Mouse (Mus musculus): Measurements from ENCODE around the gene Rbm44. TPM values are rescaled to one million over a fixed set of nuclear protein-coding genes. Genes with fewer than 3 reads are reported as not detected.
A peak's percentile ranks its signal among the peaks of the same experiment; 100 is the strongest.

Rbm44 gene
- 0.04 and 4.4 TPM in 2 replicates for total RNA-seq (2014; rRNA removed; ENCODE audit: low replicate concordance)
- 0.71 and 0.97 TPM in 2 replicates for polyA plus RNA-seq (2015; fragmentation: Nextera tagmentation; extraction: Ambion mirVana)

DNA sequence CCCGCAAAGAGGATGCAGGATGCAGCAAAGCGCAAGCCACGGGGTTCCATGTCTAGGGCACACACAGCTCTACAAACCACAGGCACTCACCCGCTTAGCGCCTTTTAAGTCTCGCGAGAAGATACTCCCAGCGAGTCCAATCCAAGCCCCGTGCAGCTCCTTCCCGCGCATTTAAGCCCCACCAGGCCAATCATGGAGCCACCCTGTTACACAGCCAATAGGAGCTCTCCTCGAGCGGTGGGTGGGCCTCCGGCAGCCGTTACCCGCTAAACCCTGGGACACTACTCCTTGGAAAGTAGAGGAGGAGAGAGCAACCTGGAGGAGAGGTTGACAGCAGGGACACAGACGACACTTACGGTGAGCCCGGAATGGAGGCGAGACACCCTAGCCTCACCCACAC lies at the start of gene Rbm44:
Gene Rbm44 (plus strand): TSS at position 277 of the 400 bp plus-strand sequence.
- H3K4me3 ChIP-seq (ENCODE audit: low read depth, low read length) = no peak within 1 kb of the TSS
- WGBS = 57% methylated on average over 20 of the region's 20 CpGs
- peak; percentile 79 for ATAC-seq (ENCODE audit: insufficient read depth, low read depth)
- DNase-seq (ENCODE audit: low spot score) = no peak
- peak within 1 kb of the TSS; percentile 28 for H3K4me2 ChIP-seq (ENCODE audit: low read depth, low read length)
- no peaks in the 10 kb centered on the region for H3K4me1 ChIP-seq (ENCODE audit: control insufficient read depth, insufficient read depth)
- no peak within 1 kb of the TSS for H3K27ac ChIP-seq (ENCODE audit: low read depth)
- no peaks in the 10 kb centered on the region for H3K36me3 ChIP-seq (replicated peaks; ENCODE audit: control insufficient read depth, insufficient read depth, low read length)
- H3K27me3 ChIP-seq (ENCODE audit: control insufficient read depth, insufficient read depth, low read length) = no peaks in the 10 kb centered on the region
- H3K9ac ChIP-seq (replicated peaks; ENCODE audit: low read depth, low read length) = no peak within 1 kb of the TSS
- TF ChIP-seq CTCF (IDR thresholded peaks at IDR 0.05; ENCODE audit: low read depth) (no peak), EP300 (IDR thresholded peaks at IDR 0.05; ENCODE audit: low read depth) (no peak)
- H3K9me3 ChIP-seq (replicated peaks; ENCODE audit: control insufficient read depth, low read length) = no peaks in the 10 kb centered on the region

DNA sequence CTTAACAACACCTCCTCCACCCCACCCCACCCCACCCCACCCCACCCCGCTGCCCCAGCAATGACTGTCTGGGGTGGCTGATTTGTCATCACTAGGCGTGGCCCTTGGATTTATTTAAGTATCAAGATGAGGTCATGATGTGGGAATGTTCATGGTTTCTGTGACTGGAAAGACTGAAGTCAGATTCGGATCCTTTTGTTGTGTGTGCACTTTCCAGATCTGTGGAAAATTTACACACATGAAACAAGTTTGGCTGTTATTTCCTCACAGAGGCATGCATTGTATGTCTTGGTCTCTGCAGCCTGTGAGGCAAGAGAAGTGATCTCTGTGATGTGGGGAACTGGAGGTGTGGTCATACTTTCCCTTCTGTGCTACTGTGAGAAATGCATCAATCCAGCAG lies 49.6 kb upstream of the Rbm44 start:
- peak overlapping the region; percentile 71 for H3K27ac ChIP-seq (ENCODE audit: low read depth)
- ATAC-seq (ENCODE audit: insufficient read depth, low read depth) (no peak), DNase-seq (ENCODE audit: low spot score) (no peak)
- no peak overlapping the region for H3K9ac ChIP-seq (replicated peaks; ENCODE audit: low read depth, low read length)
- H3K9me3 ChIP-seq (replicated peaks; ENCODE audit: control insufficient read depth, low read length) = no peaks in the 10 kb centered on the region
- no peak overlapping the region for H3K4me2 ChIP-seq (ENCODE audit: low read depth, low read length)
- 22% methylated on average over 3 of the region's 3 CpGs for WGBS
- TF ChIP-seq EP300 (IDR thresholded peaks at IDR 0.05; ENCODE audit: low read depth) = no peak
- no peak for TF ChIP-seq CTCF (IDR thresholded peaks at IDR 0.05; ENCODE audit: low read depth)
- no peak overlapping the region for H3K4me3 ChIP-seq (ENCODE audit: low read depth, low read length)
- peaks cover 38% of the 10 kb centered on the region for H3K4me1 ChIP-seq (ENCODE audit: control insufficient read depth, insufficient read depth)
- H3K27me3 ChIP-seq (ENCODE audit: control insufficient read depth, insufficient read depth, low read length) = no peaks in the 10 kb centered on the region
- H3K36me3 ChIP-seq (replicated peaks; ENCODE audit: control insufficient read depth, insufficient read depth, low read length) = peaks cover 50% of the 10 kb centered on the region

GRCm38 (mm10) chr1:91095853-91096252 lies 49.0 kb upstream of the Rbm44 start:
- DNase-seq (ENCODE audit: low spot score) (no peak), ATAC-seq (ENCODE audit: insufficient read depth, low read depth) (no peak)
- Histone ChIP-seq H3K36me3 (replicated peaks; ENCODE audit: control insufficient read depth, insufficient read depth, low read length) (peaks cover 50% of the 10 kb centered on the region), H3K9ac (replicated peaks; ENCODE audit: low read depth, low read length) (no peak overlapping the region), H3K9me3 (replicated peaks; ENCODE audit: control insufficient read depth, low read length) (no peaks in the 10 kb centered on the region), H3K4me1 (ENCODE audit: control insufficient read depth, insufficient read depth) (peaks cover 38% of the 10 kb centered on the region), H3K27ac (ENCODE audit: low read depth) (peak overlapping the region; percentile 71), H3K4me2 (ENCODE audit: low read depth, low read length) (no peak overlapping the region), H3K4me3 (ENCODE audit: low read depth, low read length) (no peak overlapping the region), H3K27me3 (ENCODE audit: control insufficient read depth, insufficient read depth, low read length) (no peaks in the 10 kb centered on the region)
- WGBS = 55% methylated on average over 1 of the region's 1 CpGs
- TF ChIP-seq EP300 (IDR thresholded peaks at IDR 0.05; ENCODE audit: low read depth) = no peak
- TF ChIP-seq CTCF (IDR thresholded peaks at IDR 0.05; ENCODE audit: low read depth) = no peak

DNA sequence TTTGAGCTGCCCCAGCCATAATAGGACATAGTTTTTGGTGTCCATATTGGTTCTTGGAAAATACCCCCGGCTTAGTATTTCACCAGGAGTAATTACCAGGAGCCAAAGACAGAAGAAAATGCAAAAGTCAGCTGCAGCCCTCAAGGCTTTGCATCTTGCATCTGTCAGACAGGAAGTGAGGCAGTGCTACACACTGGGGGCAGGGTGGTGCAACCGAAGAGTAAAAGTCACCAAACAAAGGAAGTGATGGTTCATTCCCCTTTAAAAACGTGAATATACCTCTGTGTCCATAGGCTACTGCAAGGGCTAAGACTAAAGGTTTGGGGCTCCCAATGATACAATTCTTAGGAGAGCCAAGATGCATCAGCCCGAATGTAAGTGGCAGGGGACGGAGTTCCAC lies 48.4 kb upstream of the Rbm44 start:
- WGBS = 67% methylated on average over 5 of the region's 5 CpGs
- Histone ChIP-seq H3K36me3 (replicated peaks; ENCODE audit: control insufficient read depth, insufficient read depth, low read length) (peaks cover 51% of the 10 kb centered on the region), H3K4me2 (ENCODE audit: low read depth, low read length) (no peak overlapping the region), H3K9ac (replicated peaks; ENCODE audit: low read depth, low read length) (no peak overlapping the region), H3K27ac (ENCODE audit: low read depth) (peak overlapping the region; percentile 71), H3K4me1 (ENCODE audit: control insufficient read depth, insufficient read depth) (peaks cover 38% of the 10 kb centered on the region), H3K9me3 (replicated peaks; ENCODE audit: control insufficient read depth, low read length) (no peaks in the 10 kb centered on the region), H3K4me3 (ENCODE audit: low read depth, low read length) (no peak overlapping the region), H3K27me3 (ENCODE audit: control insufficient read depth, insufficient read depth, low read length) (no peaks in the 10 kb centered on the region)
- ATAC-seq (ENCODE audit: insufficient read depth, low read depth) (no peak), DNase-seq (ENCODE audit: low spot score) (no peak)
- TF ChIP-seq EP300 (IDR thresholded peaks at IDR 0.05; ENCODE audit: low read depth) (no peak), CTCF (IDR thresholded peaks at IDR 0.05; ENCODE audit: low read depth) (no peak)

DNA sequence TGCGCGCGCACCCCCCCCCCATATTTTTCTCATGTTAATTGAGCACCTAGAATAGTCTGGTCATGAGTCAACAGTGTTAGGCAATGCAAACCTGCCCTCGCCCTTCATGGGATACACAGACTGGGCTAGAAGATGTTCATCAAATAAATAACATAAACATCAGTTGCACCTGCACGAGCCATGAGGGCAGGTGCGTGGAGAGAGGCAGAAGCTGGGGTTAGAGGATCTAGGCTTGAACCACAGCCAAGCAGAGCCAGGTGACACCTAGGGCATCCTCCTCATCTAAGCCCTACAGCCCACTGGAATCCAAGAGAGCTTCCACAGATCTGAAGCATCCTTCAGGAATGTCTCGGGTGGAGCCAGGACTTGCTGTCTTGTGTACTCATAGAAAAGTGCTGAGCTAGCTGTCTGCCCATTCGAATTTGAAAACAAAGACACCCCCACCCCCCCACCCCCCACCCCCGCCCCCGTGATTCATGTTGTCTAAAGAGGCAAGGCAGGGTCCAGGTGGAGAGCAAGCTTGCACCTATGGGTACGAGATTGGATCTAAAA lies 47.5 kb upstream of the Rbm44 start:
- Histone ChIP-seq H3K4me2 (ENCODE audit: low read depth, low read length) (no peak overlapping the region), H3K27ac (ENCODE audit: low read depth) (0 out of 2 replicates have a peak overlapping the region, but pooled peaks have one; percentile 80), H3K4me3 (ENCODE audit: low read depth, low read length) (no peak overlapping the region), H3K4me1 (ENCODE audit: control insufficient read depth, insufficient read depth) (peaks cover 38% of the 10 kb centered on the region), H3K9ac (replicated peaks; ENCODE audit: low read depth, low read length) (no peak overlapping the region), H3K36me3 (replicated peaks; ENCODE audit: control insufficient read depth, insufficient read depth, low read length) (peaks cover 46% of the 10 kb centered on the region), H3K27me3 (ENCODE audit: control insufficient read depth, insufficient read depth, low read length) (no peaks in the 10 kb centered on the region), H3K9me3 (replicated peaks; ENCODE audit: control insufficient read depth, low read length) (no peaks in the 10 kb centered on the region)
- DNase-seq (ENCODE audit: low spot score) (no peak), ATAC-seq (ENCODE audit: insufficient read depth, low read depth) (no peak)
- no peak for TF ChIP-seq CTCF (IDR thresholded peaks at IDR 0.05; ENCODE audit: low read depth)
- TF ChIP-seq EP300 (IDR thresholded peaks at IDR 0.05; ENCODE audit: low read depth) = no peak
- WGBS = 88% methylated on average over 11 of the region's 11 CpGs

- 4% methylated on average over 6 of the region's 6 CpGs for WGBS
- no peaks in the 10 kb centered on the region for H3K9me3 ChIP-seq (replicated peaks; ENCODE audit: control insufficient read depth, low read length)
- TF ChIP-seq CTCF (IDR thresholded peaks at IDR 0.05; ENCODE audit: low read depth) (peak; percentile 85), EP300 (IDR thresholded peaks at IDR 0.05; ENCODE audit: low read depth) (peak; percentile 37; the same call in 1 of the 2 replicates)
- peak; percentile 89 for DNase-seq (ENCODE audit: low spot score)
- peak; percentile 87 for ATAC-seq (ENCODE audit: insufficient read depth, low read depth)
- no peak overlapping the region for H3K9ac ChIP-seq (replicated peaks; ENCODE audit: low read depth, low read length)
- peaks cover 31% of the 10 kb centered on the region for H3K4me1 ChIP-seq (ENCODE audit: control insufficient read depth, insufficient read depth)
- H3K27me3 ChIP-seq (ENCODE audit: control insufficient read depth, insufficient read depth, low read length) = no peaks in the 10 kb centered on the region
- H3K4me2 ChIP-seq (ENCODE audit: low read depth, low read length) = no peak overlapping the region
- H3K36me3 ChIP-seq (replicated peaks; ENCODE audit: control insufficient read depth, insufficient read depth, low read length) = peaks cover 49% of the 10 kb centered on the region
- peak overlapping the region; percentile 80 for H3K27ac ChIP-seq (ENCODE audit: low read depth)
- no peak overlapping the region for H3K4me3 ChIP-seq (ENCODE audit: low read depth, low read length)
Observed at GRCm38 (mm10) chr1:91098887-91099286, 46.0 kb upstream of the Rbm44 start.
